Mouse (Mus musculus) olfactory bulb, adult 2 months (tissue): Measurements from ENCODE around the gene Cstf1.

ENCODE experiments used
- CTCF ChIP-seq: fragments of 200-500 bp; IDR thresholded peaks from 2 replicates; pipeline ENCODE4 v1.5.1; 2012; ENCODE audit warnings: low read depth, mild to moderate bottlenecking, low read length, moderate library complexity; ENCODE audit not compliant: insufficient read depth
- POLR2A ChIP-seq: fragments of 200-500 bp; IDR thresholded peaks from 2 replicates; pipeline ENCODE4 v1.6.1; 2012; ENCODE audit warnings: mild to moderate bottlenecking, low read depth, low read length, moderate library complexity; ENCODE audit not compliant: insufficient read depth

DNA sequence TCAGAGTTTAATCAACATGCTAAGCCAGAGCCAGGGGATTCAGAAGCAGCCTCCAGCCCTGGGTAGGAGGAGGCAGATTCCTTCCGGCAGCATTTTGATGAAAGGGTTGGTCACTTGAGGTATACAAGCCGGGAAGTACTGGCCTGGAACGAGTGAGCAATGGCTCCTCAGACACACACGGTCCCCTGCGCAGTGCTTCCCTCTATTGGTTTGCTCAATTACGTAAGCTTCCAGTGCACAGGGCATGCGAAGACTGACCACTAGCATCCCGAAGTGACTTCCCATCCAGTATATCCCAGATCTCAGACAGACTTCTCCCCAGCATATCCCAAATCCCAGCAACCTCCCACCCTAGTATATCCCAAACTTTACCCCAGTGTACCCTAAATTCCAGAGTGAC, 42.2 kb upstream of the Cstf1 start:
- TF ChIP-seq POLR2A, result no peak
- TF ChIP-seq CTCF, result no peak
